Mouse (Mus musculus): ENCODE data around the gene Atm.

DNA sequence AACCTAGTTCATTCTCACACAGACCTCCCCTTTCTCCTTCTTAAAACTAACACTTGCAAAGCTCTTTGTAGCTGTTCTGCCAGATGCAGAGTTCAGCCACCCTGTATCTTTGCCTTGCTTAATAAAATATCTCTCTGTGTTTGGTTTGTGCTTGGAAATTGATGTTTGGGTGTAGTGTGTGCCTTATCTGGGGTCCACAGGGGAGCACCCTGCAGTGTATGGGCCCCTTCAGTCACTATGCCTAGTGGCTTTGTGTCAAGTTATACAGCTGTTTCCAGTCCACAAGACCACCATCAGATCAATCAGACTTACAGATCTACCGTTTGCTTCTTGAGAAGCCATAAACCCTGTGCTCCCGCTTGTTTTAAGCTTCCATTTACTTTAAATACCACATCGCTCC is 127.1 kb downstream of the Atm start:
- TF ChIP-seq POLR2A (IDR thresholded peaks at IDR 0.05; ENCODE audit: insufficient read depth, low read length) (no peak), CTCF (IDR thresholded peaks at IDR 0.05; ENCODE audit: low read depth, low read length) (no peak), EP300 (IDR thresholded peaks at IDR 0.05; ENCODE audit: insufficient read depth, low read depth, low read length) (no peak)
